Mouse (Mus musculus) liver, adult 2 months (tissue): Measurements from ENCODE around the gene Bcas3.

Source experiments
- CTCF ChIP-seq: fragments of 200-500 bp; IDR thresholded peaks from 2 replicates; pipeline ENCODE4 v1.5.1; 2011; ENCODE audit warnings: low read depth, low read length, control low read depth
- POLR2A ChIP-seq: fragments of 200-500 bp; IDR thresholded peaks from 2 replicates; pipeline ENCODE4 v1.6.1; 2011; ENCODE audit warnings: low read length, control low read depth; ENCODE audit not compliant: insufficient read depth; ENCODE audit errors: extremely low read depth

DNA sequence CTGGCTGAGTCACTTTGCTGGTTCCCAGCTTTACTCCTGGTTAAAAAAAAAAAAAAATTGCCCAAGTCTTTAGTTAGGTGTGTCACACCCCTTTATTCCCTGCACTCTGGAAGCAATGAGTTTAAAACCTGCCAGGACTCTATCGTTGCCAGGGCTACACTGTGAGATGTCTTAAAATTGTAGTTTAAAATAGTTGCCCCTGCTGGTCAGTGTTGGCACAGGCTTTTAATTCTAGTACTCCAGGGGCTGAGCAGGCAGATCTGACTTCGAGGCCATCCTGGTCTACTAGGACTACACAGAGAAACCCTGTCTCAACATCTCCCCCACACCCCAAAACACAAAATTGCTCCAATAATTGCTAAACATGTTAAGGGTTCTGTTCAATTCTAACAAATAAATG is 44.2 kb upstream of the Bcas3 start:
- no peak for TF ChIP-seq POLR2A
- no peak for TF ChIP-seq CTCF
